Mouse (Mus musculus) embryonic facial prominence, embryonic 11.5 days (tissue): ENCODE measurements around the gene 9630041A04Rik. TPM values are rescaled to one million over a fixed set of nuclear protein-coding genes. Genes with fewer than 3 reads are reported as not detected.

ENCODE experiments used
- ATAC-seq: fragments of 200-750 bp; cut with Nextera tagmentation; replicated peaks from 2 replicates; pipeline ENCODE4 v1.8.0; 2017; ENCODE audit warnings: low read depth; ENCODE audit not compliant: insufficient number of reproducible peaks, low FRiP score, low TSS enrichment
- DNase-seq: peaks from one replicate; pipeline ENCODE4 v3.0.0-alpha.2; 2015; ENCODE audit warnings: low spot score
- H3K27ac ChIP-seq: fragments of 300-500 bp; sonication (generic); replicated peaks from 2 replicates; pipeline ENCODE4 v1.5.1; 2014; ENCODE audit warnings: mild to moderate bottlenecking, low read depth, low read length, control low read depth
- H3K27me3 ChIP-seq: fragments of 300-500 bp; sonication (generic); 2 replicates; pipeline ENCODE4 v1.6.1; 2014; ENCODE audit warnings: mild to moderate bottlenecking, low read length, moderate library complexity, mixed read lengths; ENCODE audit not compliant: control insufficient read depth, insufficient read depth
- H3K36me3 ChIP-seq: fragments of 300-500 bp; sonication (generic); replicated peaks from 2 replicates; pipeline ENCODE4 v1.6.1; 2014; ENCODE audit warnings: low read depth, mild to moderate bottlenecking, low read length, moderate library complexity, mixed read lengths; ENCODE audit not compliant: control insufficient read depth, insufficient read depth
- H3K4me1 ChIP-seq: fragments of 300-500 bp; sonication (generic); 2 replicates; pipeline ENCODE4 v1.6.1; 2014; ENCODE audit warnings: low read length, mixed read lengths; ENCODE audit not compliant: control insufficient read depth, insufficient read depth
- H3K4me2 ChIP-seq: fragments of 300-500 bp; sonication (generic); 2 replicates; pipeline ENCODE4 v1.6.1; 2014; ENCODE audit warnings: low read depth, mild to moderate bottlenecking, control low read depth, low read length, moderate library complexity
- H3K4me3 ChIP-seq: fragments of 300-500 bp; sonication (generic); 2 replicates; pipeline ENCODE4 v1.5.1; 2014; ENCODE audit warnings: low read depth, low read length, control low read depth
- H3K9ac ChIP-seq: fragments of 300-500 bp; sonication (generic); replicated peaks from 2 replicates; pipeline ENCODE4 v1.6.1; 2014; ENCODE audit warnings: mild to moderate bottlenecking, control low read depth, low read length
- H3K9me3 ChIP-seq: fragments of 300-500 bp; sonication (generic); replicated peaks from 2 replicates; pipeline ENCODE4 v1.6.1; 2016; ENCODE audit warnings: mild to moderate bottlenecking, low read length, inconsistent platforms, mixed read lengths; ENCODE audit not compliant: control insufficient read depth
- WGBS: fragments of 180-500 bp; shearing (Covaris S2); extraction: QIAGEN DNeasy Blood & Tissue Kit; methylation state at CpG from one replicate; pipeline ENCODE4 v1.1.7; 2014; 5-methylcytosine and 5-hydroxymethylcytosine counted together
- polyA plus RNA-seq: library from polyadenylated mRNA; unstranded; fragments of >200 nt; fragmentation: Nextera tagmentation; extraction: Ambion mirVana; gene quantifications from 2 replicates; pipeline ENCODE4 v1.2.1, GENCODE M21; 2014

9630041A04Rik gene
- polyA plus RNA-seq, 1 experiment from 2014 or later, result not detected

DNA sequence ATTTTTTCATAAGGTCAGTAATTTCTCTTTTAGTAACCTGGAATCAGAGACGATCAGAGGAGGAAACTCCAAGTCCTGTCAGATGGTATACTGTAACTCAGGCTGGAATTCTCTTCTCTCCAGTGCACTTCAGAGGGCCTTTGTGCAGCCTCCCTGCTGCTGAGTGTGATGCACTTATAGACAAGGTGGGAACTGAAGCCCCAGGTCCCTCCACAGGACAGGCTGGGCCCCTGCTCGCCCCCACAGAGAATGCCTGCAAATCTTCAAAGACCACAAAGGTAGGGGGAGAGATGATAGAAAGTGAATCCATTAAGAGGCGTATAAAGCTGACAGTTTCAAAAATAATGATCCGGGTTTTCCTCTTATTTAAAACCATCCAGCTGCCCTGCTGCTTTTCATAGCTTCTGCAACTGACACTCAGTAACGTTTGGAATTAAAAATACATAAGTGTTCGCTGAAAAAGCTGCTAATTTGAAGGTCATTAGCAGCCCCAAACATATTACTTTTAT, 46.2 kb downstream of the 9630041A04Rik start:
- no peaks in the 10 kb centered on the region for H3K36me3 ChIP-seq
- no peaks in the 10 kb centered on the region for H3K4me1 ChIP-seq
- 75% methylated on average over 6 of the region's 6 CpGs for WGBS
- H3K4me3 ChIP-seq, result no peak overlapping the region
- H3K4me2 ChIP-seq, result no peak overlapping the region
- no peak overlapping the region for H3K27ac ChIP-seq
- no peak overlapping the region for H3K9ac ChIP-seq
- ATAC-seq, result no peak
- H3K9me3 ChIP-seq, result no peaks in the 10 kb centered on the region
- H3K27me3 ChIP-seq, result no peaks in the 10 kb centered on the region
- DNase-seq, result no peak

GRCm38 (mm10) chr9:101908849-101909248, 47.2 kb downstream of the 9630041A04Rik start:
- no peak overlapping the region for H3K9ac ChIP-seq
- no peak overlapping the region for H3K4me2 ChIP-seq
- H3K4me1 ChIP-seq, result no peaks in the 10 kb centered on the region
- H3K9me3 ChIP-seq, result no peaks in the 10 kb centered on the region
- no peak overlapping the region for H3K4me3 ChIP-seq
- H3K27ac ChIP-seq, result no peak overlapping the region
- no peaks in the 10 kb centered on the region for H3K27me3 ChIP-seq
- no peaks in the 10 kb centered on the region for H3K36me3 ChIP-seq
- WGBS, result 61% methylated on average over 5 of the region's 5 CpGs
- ATAC-seq (peak; percentile 59), DNase-seq (no peak)

DNA sequence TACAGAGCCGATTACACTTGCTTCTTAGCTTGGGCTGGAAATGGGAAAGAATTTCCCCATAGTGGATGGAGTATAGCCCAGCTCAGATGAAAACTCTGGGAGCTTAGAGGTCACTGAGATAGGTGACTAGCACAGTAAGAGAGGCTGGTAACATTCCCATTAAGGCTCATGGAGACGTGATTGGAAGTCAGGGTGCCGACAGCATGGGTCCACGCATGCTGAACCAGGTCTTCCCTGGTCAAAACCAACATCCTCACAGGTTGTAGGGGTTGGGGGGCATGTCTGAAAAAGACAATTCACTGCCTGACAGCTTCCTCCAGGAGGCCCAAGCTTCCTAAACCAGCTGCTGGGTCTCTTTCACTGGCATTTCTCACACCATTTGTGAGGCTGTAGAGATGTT, 47.9 kb downstream of the 9630041A04Rik start:
- Histone ChIP-seq H3K9ac (no peak overlapping the region), H3K27ac (no peak overlapping the region), H3K9me3 (no peaks in the 10 kb centered on the region), H3K27me3 (no peaks in the 10 kb centered on the region), H3K36me3 (no peaks in the 10 kb centered on the region), H3K4me2 (no peak overlapping the region), H3K4me3 (no peak overlapping the region), H3K4me1 (no peaks in the 10 kb centered on the region)
- WGBS, result 87% methylated on average over 4 of the region's 4 CpGs
- ATAC-seq (no peak), DNase-seq (no peak)

- Histone ChIP-seq H3K9me3 (no peaks in the 10 kb centered on the region), H3K4me2 (no peak overlapping the region), H3K27me3 (no peaks in the 10 kb centered on the region), H3K27ac (no peak overlapping the region), H3K4me1 (no peaks in the 10 kb centered on the region), H3K9ac (no peak overlapping the region), H3K4me3 (no peak overlapping the region), H3K36me3 (no peaks in the 10 kb centered on the region)
- ATAC-seq (no peak), DNase-seq (no peak)
- WGBS, result 57% methylated on average over 9 of the region's 9 CpGs
Measured at GRCm38 (mm10) chr9:101911176-101911866, 49.7 kb downstream of the 9630041A04Rik start.

DNA sequence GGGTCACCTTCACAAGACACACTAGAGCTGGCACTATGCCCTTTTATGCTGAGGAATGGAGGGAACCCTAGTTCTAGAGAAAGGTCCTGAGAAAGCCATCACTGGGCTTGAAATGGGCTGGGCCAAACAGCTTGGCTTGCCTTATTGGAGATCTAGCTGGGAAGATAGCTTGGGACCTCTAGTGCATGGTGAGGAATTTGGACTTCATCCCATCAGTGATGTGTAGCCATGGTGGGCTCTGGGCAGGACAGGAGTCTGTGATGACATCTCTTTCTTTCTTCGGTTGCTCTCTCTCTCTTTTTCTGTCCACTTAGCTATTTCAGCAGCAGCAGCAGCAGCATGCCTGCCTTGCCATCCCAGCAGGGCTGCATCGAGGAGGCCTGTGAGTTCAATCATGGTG, 53.4 kb downstream of the 9630041A04Rik start:
- ATAC-seq (no peak), DNase-seq (no peak)
- Histone ChIP-seq H3K4me1 (no peaks in the 10 kb centered on the region), H3K9ac (no peak overlapping the region), H3K36me3 (no peaks in the 10 kb centered on the region), H3K9me3 (no peaks in the 10 kb centered on the region), H3K27ac (no peak overlapping the region), H3K27me3 (no peaks in the 10 kb centered on the region), H3K4me2 (no peak overlapping the region), H3K4me3 (no peak overlapping the region)
- 87% methylated on average over 2 of the region's 2 CpGs for WGBS

GRCm38 (mm10) chr9:101918771-101919170, 57.1 kb downstream of the 9630041A04Rik start:
- no peaks in the 10 kb centered on the region for H3K36me3 ChIP-seq
- H3K4me2 ChIP-seq, result no peak overlapping the region
- H3K9ac ChIP-seq, result no peak overlapping the region
- ATAC-seq, result no peak
- no peak overlapping the region for H3K27ac ChIP-seq
- H3K4me1 ChIP-seq, result no peaks in the 10 kb centered on the region
- no peaks in the 10 kb centered on the region for H3K27me3 ChIP-seq
- H3K4me3 ChIP-seq, result no peak overlapping the region
- H3K9me3 ChIP-seq, result no peaks in the 10 kb centered on the region
- DNase-seq, result no peak
- WGBS, result 72% methylated on average over 4 of the region's 4 CpGs

DNA sequence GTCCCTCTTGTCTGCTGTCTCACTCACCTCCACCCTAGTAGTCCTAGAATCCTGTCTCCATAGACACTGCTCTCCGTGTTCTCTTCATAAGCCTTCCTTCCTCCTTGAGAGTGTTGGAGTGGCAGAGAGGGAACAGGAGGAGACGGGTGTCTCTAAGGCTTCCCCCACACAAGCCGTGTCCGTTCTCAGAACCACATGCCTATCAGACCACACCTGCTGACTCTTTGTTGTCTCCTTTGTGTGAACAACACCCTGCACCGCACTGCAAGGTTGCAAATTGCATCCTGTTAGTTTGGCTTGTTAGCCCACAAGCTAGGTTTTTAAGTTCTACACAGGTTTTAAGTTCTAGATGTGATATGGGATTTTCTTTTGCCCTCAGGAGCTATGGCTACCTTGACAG, 57.7 kb downstream of the 9630041A04Rik start:
- H3K4me1 ChIP-seq, result no peaks in the 10 kb centered on the region
- H3K27me3 ChIP-seq, result no peaks in the 10 kb centered on the region
- no peaks in the 10 kb centered on the region for H3K36me3 ChIP-seq
- ATAC-seq (no peak), DNase-seq (no peak)
- H3K27ac ChIP-seq, result no peak overlapping the region
- no peak overlapping the region for H3K9ac ChIP-seq
- WGBS, result 83% methylated on average over 5 of the region's 5 CpGs
- no peak overlapping the region for H3K4me2 ChIP-seq
- H3K9me3 ChIP-seq, result no peaks in the 10 kb centered on the region
- no peak overlapping the region for H3K4me3 ChIP-seq

DNA sequence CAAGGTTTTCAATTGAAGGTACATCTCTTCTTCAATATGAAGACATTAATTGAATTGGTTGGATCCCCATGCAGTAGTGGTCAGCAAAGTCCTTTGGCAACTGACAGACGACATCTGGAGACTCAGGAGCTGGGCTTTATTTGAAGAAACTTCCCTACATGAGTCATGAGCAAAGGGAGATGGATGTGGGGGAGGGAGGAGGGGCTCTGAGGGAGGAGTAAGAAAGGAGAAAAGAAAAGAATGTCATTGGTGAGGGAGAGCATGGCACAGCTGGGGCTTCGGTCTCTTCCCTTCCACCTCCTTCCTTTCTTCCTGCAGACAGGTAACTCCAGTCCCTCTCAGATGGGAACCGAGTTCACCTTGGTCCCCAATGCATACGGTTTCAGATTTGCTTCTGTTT, 61.2 kb downstream of the 9630041A04Rik start:
- Histone ChIP-seq H3K9me3 (no peaks in the 10 kb centered on the region), H3K27me3 (no peaks in the 10 kb centered on the region), H3K4me2 (no peak overlapping the region), H3K9ac (no peak overlapping the region), H3K4me1 (no peaks in the 10 kb centered on the region), H3K36me3 (no peaks in the 10 kb centered on the region), H3K27ac (no peak overlapping the region), H3K4me3 (no peak overlapping the region)
- WGBS, result 83% methylated on average over 4 of the region's 4 CpGs
- DNase-seq, result no peak
- no peak for ATAC-seq
